In the genomic region with DNA sequence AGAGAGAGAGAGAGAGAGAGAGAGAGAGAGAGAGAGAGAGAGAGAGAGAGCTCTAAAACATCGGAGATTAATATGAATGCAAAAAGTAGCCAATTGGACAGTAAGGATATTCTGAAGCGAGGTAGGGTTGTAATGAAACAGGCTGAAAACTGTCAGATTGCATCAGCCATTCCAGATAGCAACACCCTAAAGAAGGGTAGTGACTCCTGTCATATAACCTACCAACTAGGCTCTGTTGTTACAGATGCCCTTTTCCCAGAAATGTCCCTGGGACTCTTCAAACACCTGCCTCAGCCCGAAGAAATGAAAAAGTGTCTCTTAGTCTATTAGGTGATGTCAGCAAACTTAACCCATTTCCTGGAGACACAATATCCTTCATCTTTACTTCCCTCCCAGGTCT, we compare ENCODE assay signal across 8 mouse cellular contexts. TPM values are rescaled to one million over a fixed set of nuclear protein-coding genes. Genes with fewer than 3 reads are reported as not detected.
A peak's percentile ranks its signal among the peaks of the same experiment; 100 is the strongest.
DNase-seq lines count a peak whose midpoint lies in the region; ATAC-seq lines count a peak whose summit lies in the region.

No protein-coding gene starts in this region.

- peaks cover 28% of the 10 kb centered on the region for H3K4me1 ChIP-seq in erythroblast, embryonic 14.5 days (ENCODE audit: control insufficient read depth)
- H3K4me1 ChIP-seq in limb, embryonic 11.5 days (ENCODE audit: control insufficient read depth, insufficient read depth, low read length), result no peaks in the 10 kb centered on the region
- 0 out of 2 replicates have a peak, but pooled peaks cover 7% of the 10 kb centered on the region for H3K4me1 ChIP-seq in stomach, embryonic 15.5 days

- peak overlapping the region; percentile 72 for H3K4me3 ChIP-seq in erythroblast, embryonic 14.5 days (replicated peaks)
- H3K4me3 ChIP-seq in limb, embryonic 11.5 days (ENCODE audit: low read depth, low read length), result peak overlapping the region; percentile 42
- peak overlapping the region; percentile 52 for H3K4me3 ChIP-seq in stomach, embryonic 15.5 days (replicated peaks)

- DNase-seq in urinary bladder, postnatal 4 days (ENCODE audit: low spot score in 2 of 2), result peak; percentile 8 to 14
- DNase-seq in urinary bladder, adult 18-20 months (ENCODE audit: low spot score in 2 of 2), result no peak
- no peak for DNase-seq in limb, embryonic 11.5 days (ENCODE audit: low spot score)
- DNase-seq in lung, postnatal 10 days, result no peak

- ATAC-seq in erythroblast, adult 5-6 weeks (replicated peaks; ENCODE audit: low FRiP score, poor library complexity, severe bottlenecking), result no peak
- ATAC-seq in limb, embryonic 11.5 days (ENCODE audit: insufficient number of reproducible peaks, low FRiP score, low TSS enrichment, low read depth), result no peak
- ATAC-seq in stomach, embryonic 15.5 days (ENCODE audit: insufficient read depth, low FRiP score, low read depth), result no peak
- no peak for ATAC-seq in megakaryocyte progenitor cell, adult 5-6 weeks (replicated peaks; ENCODE audit: poor library complexity)

- no peaks in the 10 kb centered on the region for H3K9me3 ChIP-seq in erythroblast, embryonic 14.5 days (ENCODE audit: control insufficient read depth, low read length)
- H3K9me3 ChIP-seq in limb, embryonic 11.5 days (ENCODE audit: control insufficient read depth, low read length), result no peaks in the 10 kb centered on the region
- H3K9me3 ChIP-seq in stomach, embryonic 15.5 days, result no peaks in the 10 kb centered on the region

- WGBS in limb, embryonic 11.5 days, result 62% methylated on average over 3 of the region's 3 CpGs
- WGBS in stomach, embryonic 15.5 days, result 9% methylated on average over 3 of the region's 3 CpGs

- peak overlapping the region; percentile 81; the same call in 1 of the 2 replicates for H3K27ac ChIP-seq in limb, embryonic 11.5 days (replicated peaks; ENCODE audit: low read depth, low read length)
- H3K27ac ChIP-seq in stomach, embryonic 15.5 days, result peak overlapping the region; percentile 95

- H3K27me3 ChIP-seq in erythroblast, embryonic 14.5 days (ENCODE audit: control insufficient read depth), result no peaks in the 10 kb centered on the region
- H3K27me3 ChIP-seq in limb, embryonic 11.5 days (ENCODE audit: control insufficient read depth, insufficient read depth, low read length), result no peaks in the 10 kb centered on the region
- no peaks in the 10 kb centered on the region for H3K27me3 ChIP-seq in stomach, embryonic 15.5 days (replicated peaks)

- H3K9ac ChIP-seq in limb, embryonic 11.5 days (ENCODE audit: low read length), result peak overlapping the region; percentile 73
- no peak overlapping the region for H3K9ac ChIP-seq in stomach, embryonic 15.5 days

- H3K36me3 ChIP-seq in erythroblast, embryonic 14.5 days (ENCODE audit: control insufficient read depth), result no peaks in the 10 kb centered on the region
- H3K36me3 ChIP-seq in limb, embryonic 11.5 days (ENCODE audit: control insufficient read depth, insufficient read depth, low read length), result no peaks in the 10 kb centered on the region
- H3K36me3 ChIP-seq in stomach, embryonic 15.5 days, result no peaks in the 10 kb centered on the region

- peak overlapping the region; percentile 53 for H3K4me2 ChIP-seq in limb, embryonic 11.5 days (ENCODE audit: low read depth, severe bottlenecking)
- peak overlapping the region; percentile 66 for H3K4me2 ChIP-seq in stomach, embryonic 15.5 days

RNA-seq across cellular contexts. Expression of a gene that starts 24.4 kb away (rescaled TPM):
- polyA plus RNA-seq in erythroblast, embryonic 14.5 days (2012), result 0.02 and 0.07 TPM in 2 replicates
- 18.4 and 22.8 TPM in 2 replicates for total RNA-seq in erythroblast, adult 5-6 weeks (2015; ENCODE audit: low replicate concordance)
- total RNA-seq in erythroblast, adult 5-6 weeks (2017; ENCODE audit: low replicate concordance), result 33.5 and 45.1 TPM in 2 replicates
- 322 and 336 TPM in 2 replicates for polyA plus RNA-seq in limb, embryonic 11.5 days (2014; fragmentation: Nextera tagmentation; extraction: Ambion mirVana)
- polyA plus RNA-seq in stomach, embryonic 15.5 days (2015; fragmentation: Nextera tagmentation; extraction: Ambion mirVana), result 280 and 318 TPM in 2 replicates
- 158 and 161 TPM in 2 replicates for total RNA-seq in megakaryocyte progenitor cell, adult 5-6 weeks (2015)
- 480 and 490 TPM in 2 replicates for total RNA-seq in megakaryocyte progenitor cell, adult 5-6 weeks (2017)

RNA-seq across cellular contexts. Expression of a gene that starts 41.8 kb away (rescaled TPM):
- polyA plus RNA-seq in erythroblast, embryonic 14.5 days (2012), result not detected in 2 replicates
- total RNA-seq in erythroblast, adult 5-6 weeks (2015; ENCODE audit: low replicate concordance), result not detected in 2 replicates
- total RNA-seq in erythroblast, adult 5-6 weeks (2017; ENCODE audit: low replicate concordance), result 0.28 TPM in 1 of 2 replicates, not detected in the other
- 4.7 and 5.4 TPM in 2 replicates for polyA plus RNA-seq in limb, embryonic 11.5 days (2014; fragmentation: Nextera tagmentation; extraction: Ambion mirVana)
- polyA plus RNA-seq in stomach, embryonic 15.5 days (2015; fragmentation: Nextera tagmentation; extraction: Ambion mirVana), result 3.2 and 3.5 TPM in 2 replicates
- 0.81 and 1.5 TPM in 2 replicates for total RNA-seq in megakaryocyte progenitor cell, adult 5-6 weeks (2015)
- total RNA-seq in megakaryocyte progenitor cell, adult 5-6 weeks (2017), result 2.3 and 2.7 TPM in 2 replicates

RNA-seq across cellular contexts. Expression of a gene that starts 46.6 kb away (rescaled TPM):
- polyA plus RNA-seq in erythroblast, embryonic 14.5 days (2012), result 0.04 and 0.06 TPM in 2 replicates
- 1.3 and 8.5 TPM in 2 replicates for total RNA-seq in erythroblast, adult 5-6 weeks (2015; ENCODE audit: low replicate concordance)
- total RNA-seq in erythroblast, adult 5-6 weeks (2017; ENCODE audit: low replicate concordance), result 3.5 and 4.3 TPM in 2 replicates
- 9.0 and 9.3 TPM in 2 replicates for polyA plus RNA-seq in limb, embryonic 11.5 days (2014; fragmentation: Nextera tagmentation; extraction: Ambion mirVana)
- polyA plus RNA-seq in stomach, embryonic 15.5 days (2015; fragmentation: Nextera tagmentation; extraction: Ambion mirVana), result 9.0 and 9.2 TPM in 2 replicates
- total RNA-seq in megakaryocyte progenitor cell, adult 5-6 weeks (2015), result 18.2 and 24.0 TPM in 2 replicates
- 13.7 and 18.3 TPM in 2 replicates for total RNA-seq in megakaryocyte progenitor cell, adult 5-6 weeks (2017)

Comparison
In these comparisons a context has a peak if more than half of its experiments do, and no peak if none do; other contexts are left out.
1. DNase-seq: peak in urinary bladder, postnatal 4 days (2 of 2); none in urinary bladder, adult 18-20 months (0 of 2), limb, embryonic 11.5 days (single experiment) and lung, postnatal 10 days (single experiment).
2. RNA of a gene that starts 24.4 kb away (polyA plus RNA-seq): 322 to 336 TPM in limb, embryonic 11.5 days and 280 to 318 TPM in stomach, embryonic 15.5 days; 0.02 to 0.07 TPM in erythroblast, embryonic 14.5 days; every median in the first group is over 100 times any median in the second.
3. Peak in every context shown above with its lines, with median percentiles within 50 percentile points of each other: H3K4me3 ChIP-seq.